Mouse (Mus musculus) liver, postnatal 0 days (tissue): ENCODE measurements at regions not wholly inside any gene's neighbourhood (a gene's known extent, or its start where the extent isn't known, plus 50 kb on each side); places are given as distances from the start of the nearest gene placed in this dataset.

Source experiments
- CTCF ChIP-seq: sonication (generic); IDR thresholded peaks from 2 replicates; pipeline ENCODE4 v1.5.1; 2016; ENCODE audit warnings: antibody characterized with exemption, low read depth
- EP300 ChIP-seq: IDR thresholded peaks from 2 replicates; pipeline ENCODE4 v1.6.1; 2016; ENCODE audit warnings: antibody characterized with exemption, low read depth, mild to moderate bottlenecking

DNA sequence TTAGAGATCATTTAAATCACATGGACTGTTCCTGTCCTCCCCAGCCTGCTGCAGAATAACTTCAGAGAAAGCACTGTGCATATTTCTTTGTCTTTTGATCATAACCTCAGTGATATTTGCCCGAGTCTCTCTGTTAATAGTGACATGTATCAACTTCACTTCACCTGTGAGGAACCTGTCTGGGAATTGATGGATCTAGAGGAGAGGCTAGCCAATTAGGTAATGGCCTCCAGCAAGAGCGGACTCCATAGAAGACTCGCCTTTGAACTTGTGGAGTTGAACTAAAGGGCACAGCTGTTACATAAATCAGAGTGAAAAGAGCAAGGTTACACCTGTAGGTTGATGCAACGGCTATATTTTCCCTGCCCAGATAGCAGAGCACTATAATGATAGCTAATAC is 409.8 kb upstream of the Cdh6 start:
- TF ChIP-seq EP300 (no peak), CTCF (no peak)
